Mouse (Mus musculus) left cerebral cortex, adult 9 months (tissue): ENCODE results near the gene Lrfn2.

Experiments used
- DNase-seq, 2 experiments: peaks; one replicate each; pipeline ENCODE4 v3.0.0; 2022; ENCODE audit warnings: low spot score in 2 of 2

The Lrfn2 gene

GRCm38 (mm10) chr17:49033686-49034250 lies 101.6 kb downstream of the Lrfn2 start:
- no peak for DNase-seq

DNA sequence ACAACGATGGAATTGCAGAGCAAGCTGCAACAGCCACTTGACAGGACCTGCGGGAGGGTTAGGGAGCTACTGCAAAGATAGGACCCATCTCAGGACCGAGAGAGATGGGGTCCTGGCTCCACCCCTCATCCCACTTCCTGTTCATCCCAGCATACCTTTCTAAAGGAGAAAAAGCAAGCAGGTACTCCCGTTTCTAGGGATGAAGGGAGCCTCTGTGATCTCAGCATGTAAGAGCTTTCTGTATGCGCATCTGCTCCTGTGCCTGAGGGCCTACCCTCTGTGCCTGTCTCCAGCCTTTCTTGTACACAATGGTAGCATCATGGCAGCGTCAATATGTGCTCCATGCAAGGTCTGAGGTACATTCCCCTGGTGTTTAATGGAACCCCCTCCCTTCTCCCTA lies 102.9 kb downstream of the Lrfn2 start:
- no peak for DNase-seq

- DNase-seq = no peak
These were observed 105.2 kb downstream of the Lrfn2 start for GRCm38 (mm10) chr17:49037163-49037950.

DNA sequence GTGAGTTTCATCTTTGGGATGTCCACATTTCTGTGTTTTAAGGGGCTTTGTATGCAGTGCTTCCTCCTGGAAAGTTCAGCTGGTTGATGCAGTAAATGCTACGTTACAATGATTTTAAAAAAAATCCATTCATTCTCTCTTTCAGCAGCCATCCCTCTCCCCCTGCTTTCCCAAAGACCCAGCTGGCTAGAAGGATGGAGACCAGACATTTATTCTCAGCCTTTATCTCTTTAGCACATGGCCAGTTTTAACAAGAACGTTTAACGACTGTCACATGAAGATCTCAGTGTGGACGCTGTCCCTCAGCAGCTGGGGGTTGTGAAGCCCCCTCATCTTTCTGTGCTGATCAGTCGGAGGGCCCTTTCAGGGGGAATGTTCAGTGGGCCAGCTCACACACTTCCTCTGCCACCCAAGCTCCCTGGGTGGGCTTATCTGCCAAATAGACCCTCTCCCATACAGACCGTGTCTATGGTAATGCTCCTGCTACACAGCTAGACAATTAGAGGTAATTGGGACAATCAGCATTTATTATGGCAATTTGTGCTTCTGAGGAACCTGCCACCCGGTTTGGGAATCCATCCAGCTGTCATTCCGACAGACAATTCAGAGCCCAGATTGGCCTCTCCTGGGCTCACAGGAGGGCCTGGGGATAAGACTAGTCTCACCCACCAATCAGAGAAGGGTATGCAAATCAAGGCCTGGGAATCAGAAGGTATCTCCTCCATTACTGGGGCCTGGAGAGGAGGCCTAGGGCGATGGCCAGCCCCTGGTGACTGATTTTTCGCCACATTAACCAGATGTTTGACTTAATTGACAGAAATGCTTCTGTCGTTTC lies 111.8 kb downstream of the Lrfn2 start:
- DNase-seq = no peak

DNA sequence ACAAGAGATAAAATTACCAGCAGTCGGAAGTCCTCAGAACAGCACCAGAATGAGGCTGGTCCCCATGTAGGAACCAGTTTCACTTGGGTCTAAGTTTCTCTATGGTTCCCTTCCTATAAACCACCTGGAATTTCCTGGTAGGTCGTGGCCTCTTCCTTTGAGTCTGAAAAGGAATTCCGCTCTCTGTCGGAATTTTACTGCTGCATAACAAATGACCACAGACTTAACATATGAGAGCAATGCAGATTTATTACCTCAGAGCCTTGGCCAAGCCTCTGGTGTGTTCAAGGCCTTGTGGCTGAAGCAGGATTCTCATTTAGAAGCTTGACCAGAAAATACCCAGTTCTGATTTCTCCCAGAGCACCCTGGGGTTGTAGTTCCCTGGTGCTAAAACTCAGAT lies 115.7 kb downstream of the Lrfn2 start:
- no peak for DNase-seq

DNA sequence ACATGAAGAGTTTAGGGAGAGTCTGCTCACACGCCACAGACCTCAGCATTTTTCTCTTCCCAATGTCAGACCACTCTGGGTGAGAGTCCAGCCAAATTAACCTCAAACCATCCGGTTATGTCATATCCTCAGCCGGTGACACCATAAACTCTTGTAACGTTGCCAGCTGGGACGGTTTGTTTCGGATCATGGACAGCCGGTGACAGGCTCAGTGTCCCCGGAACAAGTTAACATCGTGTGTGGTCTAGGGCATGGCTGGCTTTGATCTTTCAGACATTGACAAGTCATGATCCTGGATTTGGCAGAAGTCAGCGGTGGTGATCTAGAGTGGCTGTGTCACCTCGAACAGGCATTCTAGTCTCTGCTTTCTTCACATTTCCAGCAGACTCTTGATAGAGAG lies 119.1 kb downstream of the Lrfn2 start:
- DNase-seq = no peak

DNA sequence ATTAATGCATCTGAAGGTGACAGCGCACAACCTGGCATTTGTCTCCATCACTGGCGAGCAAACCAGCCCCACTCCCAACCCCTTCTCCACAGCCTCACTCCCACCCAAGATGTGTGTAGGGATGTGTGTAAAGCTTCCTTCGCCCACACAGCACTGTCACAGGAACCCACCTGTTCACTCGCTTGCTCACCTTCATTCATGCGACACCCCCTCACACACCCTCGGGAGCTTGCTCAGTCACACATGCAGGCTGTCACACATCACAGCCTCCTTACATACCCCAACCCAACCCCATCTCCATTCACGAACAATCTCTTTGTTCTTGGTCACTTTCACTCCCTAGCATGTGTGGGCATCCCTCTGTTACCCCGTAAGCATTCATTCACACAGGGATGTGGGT lies 129.0 kb downstream of the Lrfn2 start:
- peak in 1 of 2 experiments; percentile 47 for DNase-seq

DNA sequence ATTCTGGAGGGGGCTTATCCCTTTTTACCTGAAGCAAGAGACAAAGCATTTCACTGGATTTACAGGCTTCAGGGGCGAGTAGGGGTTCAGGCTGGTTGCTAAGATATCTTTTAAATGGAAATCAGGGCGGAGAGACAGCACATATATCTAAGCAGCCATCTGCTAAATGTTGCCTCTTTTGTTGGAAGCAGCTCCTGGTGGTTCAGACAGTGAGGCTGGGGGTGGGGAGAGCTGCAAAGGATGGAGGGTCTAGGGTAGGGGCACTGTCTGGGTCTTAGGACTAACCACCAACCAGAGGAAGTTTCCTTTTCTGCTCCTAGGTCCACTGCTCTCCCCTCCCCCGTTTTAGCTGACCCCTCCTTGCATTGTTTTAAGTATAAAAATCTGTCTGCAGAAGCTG lies 131.6 kb downstream of the Lrfn2 start:
- DNase-seq = peak in 1 of 2 experiments; percentile 24

DNA sequence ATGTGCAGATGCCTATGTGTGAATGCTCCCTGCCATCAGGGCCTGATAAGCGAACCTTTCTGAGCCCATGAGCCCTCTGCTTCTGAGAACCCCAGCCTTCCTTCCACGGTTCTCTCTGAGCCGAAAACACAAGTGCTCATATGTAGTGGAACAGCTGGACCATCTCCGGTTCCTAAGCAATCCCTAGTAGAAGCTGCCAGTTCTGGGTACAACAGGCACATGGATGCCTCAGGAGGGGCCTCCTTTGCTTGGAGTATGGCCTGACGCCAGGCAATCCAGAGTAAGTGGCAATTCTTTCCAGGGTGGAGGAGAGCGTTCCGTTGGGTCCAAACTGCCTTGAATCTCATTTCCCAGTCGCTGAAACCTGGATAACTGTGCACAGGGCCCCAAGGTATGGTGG lies 132.3 kb downstream of the Lrfn2 start:
- DNase-seq = peak in 1 of 2 experiments; percentile 62

GRCm38 (mm10) chr17:49065050-49065449 lies 132.9 kb downstream of the Lrfn2 start:
- DNase-seq = no peak

- no peak for DNase-seq
These were observed 134.6 kb downstream of the Lrfn2 start for GRCm38 (mm10) chr17:49066748-49067147.

GRCm38 (mm10) chr17:49078168-49078567 lies 146.0 kb downstream of the Lrfn2 start:
- DNase-seq = no peak

DNA sequence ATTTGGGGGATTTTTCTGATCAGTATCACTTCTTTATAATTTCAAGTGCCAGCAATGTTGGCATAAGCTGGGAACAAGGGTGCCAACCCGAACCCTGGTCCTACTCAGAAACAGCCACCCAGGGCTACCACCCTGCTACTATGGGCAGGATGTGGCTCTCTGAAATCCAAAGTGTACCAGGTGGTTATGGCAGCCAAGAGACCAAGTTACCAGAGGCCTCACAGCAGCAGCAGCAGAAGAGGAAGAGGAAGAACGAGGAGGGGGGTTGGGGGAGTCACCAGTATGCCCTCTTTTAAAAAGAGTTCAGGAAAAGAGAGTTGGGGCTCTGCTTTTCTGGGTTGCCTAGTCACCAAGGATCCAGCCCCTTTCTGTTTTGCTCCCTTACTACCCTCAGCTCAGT lies 147.5 kb downstream of the Lrfn2 start:
- DNase-seq = no peak

DNA sequence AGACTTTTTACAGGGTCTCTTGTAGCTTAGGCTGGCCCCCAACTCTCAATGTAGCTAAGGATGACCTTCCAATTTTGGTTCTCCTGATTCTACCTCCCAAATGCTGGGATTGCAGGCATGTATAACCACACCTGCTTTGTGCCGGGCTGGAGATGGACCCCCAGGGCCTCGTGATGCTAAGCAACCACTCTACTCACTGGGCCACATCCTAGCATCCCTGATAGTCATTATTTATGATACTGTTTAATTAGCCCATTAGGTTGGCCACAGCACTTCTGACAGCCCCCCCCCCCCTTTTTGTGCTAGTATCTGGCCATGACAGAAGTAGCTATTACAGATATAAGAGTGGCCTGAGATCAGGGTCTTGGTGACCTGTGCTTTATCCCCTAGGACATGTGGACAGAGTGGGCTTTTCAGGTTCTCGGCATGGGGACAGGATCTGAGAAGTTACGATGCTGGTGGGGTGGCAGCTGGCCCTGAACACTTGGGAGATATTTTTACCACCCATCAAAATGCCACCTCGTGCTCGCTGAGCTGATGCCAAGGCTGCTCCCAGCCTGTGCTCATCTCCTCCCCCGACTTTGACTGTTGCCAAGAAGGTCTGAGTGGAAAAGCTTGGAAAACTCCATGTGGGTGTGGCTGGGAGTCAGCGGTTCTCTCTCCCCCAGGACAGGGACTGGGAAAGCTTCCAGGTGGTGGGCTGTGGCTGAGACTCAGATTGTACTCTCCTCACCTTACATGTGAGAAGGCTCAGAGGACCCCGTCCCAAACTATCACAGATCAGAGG lies 151.6 kb downstream of the Lrfn2 start:
- peak; percentile 69 to 89 for DNase-seq

- peak; percentile 51 to 73 for DNase-seq
These were observed 152.9 kb downstream of the Lrfn2 start for GRCm38 (mm10) chr17:49085111-49085510.

DNA sequence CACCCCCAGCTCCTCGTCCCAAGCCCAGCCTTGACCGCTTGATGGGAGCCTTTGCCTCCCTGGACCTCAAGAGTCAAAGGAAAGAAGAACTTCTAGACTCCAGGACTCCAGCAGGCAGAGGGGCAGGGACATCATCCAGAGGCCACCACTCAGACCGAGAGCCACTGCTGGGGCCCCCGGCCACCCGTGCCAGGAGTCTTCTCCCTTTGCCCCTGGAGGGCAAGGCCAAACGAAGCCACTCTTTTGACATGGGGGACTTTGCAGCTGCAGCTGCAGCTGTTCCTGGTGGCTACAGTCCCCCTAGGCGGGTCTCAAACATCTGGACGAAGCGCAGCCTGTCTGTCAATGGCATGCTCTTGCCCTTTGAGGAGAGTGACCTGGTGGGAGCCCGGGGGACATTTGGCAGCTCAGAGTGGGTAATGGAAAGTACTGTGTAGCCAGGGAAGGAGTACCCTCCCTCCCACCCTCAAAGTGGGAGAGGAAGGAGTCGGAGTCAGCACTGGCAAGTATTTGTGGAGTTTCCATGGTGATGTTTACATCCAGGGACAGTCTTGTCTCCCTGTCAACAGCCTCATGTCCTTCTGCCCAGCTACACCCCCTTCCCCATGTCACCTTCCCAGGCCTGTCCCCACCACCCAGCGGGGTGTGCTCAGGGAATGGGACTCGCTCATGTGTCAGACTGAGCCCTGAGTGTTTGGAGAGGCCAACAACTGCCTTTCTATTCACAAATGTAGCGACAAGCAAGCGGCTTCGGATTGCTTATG lies 164.8 kb downstream of the Lrfn2 start:
- no peak for DNase-seq

- no peak for DNase-seq
These were observed 179.2 kb downstream of the Lrfn2 start for GRCm38 (mm10) chr17:49111399-49111798.

- peak in 1 of 2 experiments; percentile 55 for DNase-seq
These were observed 179.7 kb downstream of the Lrfn2 start for GRCm38 (mm10) chr17:49111911-49112310.

DNA sequence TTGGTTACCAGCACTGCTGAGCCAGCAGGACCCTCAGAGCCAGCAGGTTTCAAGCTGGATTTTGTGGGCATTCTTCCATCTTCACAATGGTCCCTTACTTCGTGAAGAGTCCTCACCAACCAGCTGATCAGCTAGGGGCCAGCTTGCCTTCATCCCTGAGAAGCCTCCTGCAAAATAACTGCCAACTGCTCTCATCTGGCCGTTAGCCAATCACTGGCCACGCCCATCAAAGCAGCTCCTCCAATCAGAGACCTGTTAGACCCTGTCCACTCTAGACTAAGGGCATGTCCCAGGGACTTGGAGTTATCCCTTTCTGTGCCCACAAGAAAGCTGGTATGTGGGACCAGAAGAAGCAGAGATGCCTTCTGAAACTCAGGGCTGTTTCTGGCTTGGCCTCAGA lies 181.2 kb downstream of the Lrfn2 start:
- no peak for DNase-seq

DNA sequence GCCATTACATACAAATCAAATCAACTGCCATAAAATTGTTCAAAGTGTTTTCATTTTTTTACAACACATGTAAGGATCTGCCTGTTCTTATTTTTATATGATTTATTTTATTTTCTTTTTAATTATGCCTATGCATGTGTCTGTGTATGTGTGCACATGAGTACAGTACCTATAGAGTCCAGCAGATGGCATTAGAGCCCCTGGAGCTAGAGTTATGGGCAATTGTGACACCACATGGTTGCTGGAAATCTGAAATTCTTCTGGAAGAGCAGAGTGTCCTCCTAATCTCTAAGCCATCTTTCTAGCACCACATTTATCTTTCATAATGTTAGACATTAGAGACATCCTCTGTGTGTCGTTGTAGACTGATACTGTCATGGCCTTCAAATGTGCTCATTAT lies 192.0 kb downstream of the Lrfn2 start:
- DNase-seq = no peak

- no peak for DNase-seq
These were observed 192.5 kb downstream of the Lrfn2 start for GRCm38 (mm10) chr17:49124642-49125041.
